Mouse (Mus musculus): ENCODE results near the gene Slc27a4. TPM values are rescaled to one million over a fixed set of nuclear protein-coding genes. Genes with fewer than 3 reads are reported as not detected.

Slc27a4 gene
- 4.1 and 5.5 TPM in 2 replicates for polyA plus RNA-seq (2012; rRNA removed)

DNA sequence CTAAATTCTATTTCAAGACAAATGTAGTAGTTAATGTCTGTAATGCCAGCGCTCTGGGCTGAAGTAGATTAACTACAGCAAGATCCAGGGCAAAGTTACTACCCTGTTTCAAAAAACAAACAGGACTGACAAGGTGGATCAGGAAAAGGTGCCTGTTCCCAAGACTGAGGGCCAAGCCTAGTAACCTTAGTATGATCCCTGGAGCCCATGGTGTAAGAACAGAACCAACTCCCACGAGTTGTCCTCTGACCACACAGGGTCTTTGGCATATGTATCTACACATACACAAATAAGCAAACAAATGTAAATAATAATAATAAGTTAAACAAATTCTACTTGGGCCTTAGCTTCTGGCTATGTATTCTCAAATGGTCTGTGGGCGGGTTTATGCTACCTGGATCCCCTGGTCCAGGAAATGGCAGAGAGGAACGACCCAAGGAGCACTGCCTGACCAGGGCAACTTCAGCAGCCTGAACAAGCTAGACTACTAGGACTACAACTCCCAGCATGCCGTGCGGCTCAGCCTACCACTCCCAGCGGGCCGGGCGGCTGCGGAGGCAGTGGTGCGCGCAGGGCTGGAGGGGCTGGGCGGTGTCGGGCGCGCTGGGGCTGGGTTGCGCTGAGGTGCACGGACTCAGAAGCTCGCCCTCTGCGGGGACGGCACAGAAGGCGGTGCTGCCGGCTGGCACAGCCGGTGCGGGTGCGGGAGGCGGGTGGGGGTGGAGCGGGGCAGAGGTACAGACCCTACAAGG lies at the start of gene Slc27a4:
Gene Slc27a4, plus strand, starts transcription at position 560 of the 752 bp plus-strand sequence.
- no peak within 1 kb of the TSS for H3K27ac ChIP-seq (ENCODE audit: control insufficient read depth, insufficient read depth, low read depth, low read length)
- no peaks in the 10 kb centered on the region for H3K27me3 ChIP-seq (ENCODE audit: control insufficient read depth, insufficient read depth, low read length)
- no peaks in the 10 kb centered on the region for H3K4me1 ChIP-seq (ENCODE audit: control insufficient read depth, insufficient read depth, low read length)
- H3K36me3 ChIP-seq (ENCODE audit: control insufficient read depth, insufficient read depth, low read length) = no peaks in the 10 kb centered on the region
- TF ChIP-seq CTCF (IDR thresholded peaks at IDR 0.05; ENCODE audit: control insufficient read depth, insufficient read depth, insufficient replicate concordance, low read depth, low read length) (no peak), POLR2A (IDR thresholded peaks at IDR 0.05; ENCODE audit: control insufficient read depth, low read depth, low read length) (peak; percentile 56; the same call in 1 of the 2 replicates)
- peak within 1 kb of the TSS; percentile 82 for H3K4me3 ChIP-seq (ENCODE audit: control insufficient read depth, low read depth, low read length)

DNA sequence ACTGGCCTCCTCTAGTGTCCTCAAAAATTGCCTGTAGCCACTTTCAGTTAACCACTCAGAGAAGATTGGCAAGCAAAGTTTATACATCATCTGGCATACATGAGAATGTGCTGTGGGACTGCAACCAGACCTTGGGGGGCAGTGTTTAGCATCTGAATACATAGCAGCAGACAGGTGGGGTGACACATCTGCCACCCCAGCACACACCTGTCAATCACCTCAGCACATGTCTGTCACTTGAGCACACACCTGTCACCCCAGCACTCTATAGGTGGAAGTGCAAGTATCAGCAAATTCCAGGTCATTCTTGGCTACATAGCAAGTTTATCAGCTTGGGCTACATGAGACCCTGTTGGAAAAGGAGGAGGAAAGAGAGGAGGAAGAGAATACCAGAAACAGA lies 46.7 kb upstream of the Slc27a4 start:
- H3K4me1 ChIP-seq (ENCODE audit: control insufficient read depth, insufficient read depth, low read length) = peaks cover 12% of the 10 kb centered on the region
- TF ChIP-seq POLR2A (IDR thresholded peaks at IDR 0.05; ENCODE audit: control insufficient read depth, low read depth, low read length) (no peak), CTCF (IDR thresholded peaks at IDR 0.05; ENCODE audit: control insufficient read depth, insufficient read depth, insufficient replicate concordance, low read depth, low read length) (no peak)
- no peak overlapping the region for H3K27ac ChIP-seq (ENCODE audit: control insufficient read depth, insufficient read depth, low read depth, low read length)
- no peaks in the 10 kb centered on the region for H3K27me3 ChIP-seq (ENCODE audit: control insufficient read depth, insufficient read depth, low read length)
- no peak overlapping the region for H3K4me3 ChIP-seq (ENCODE audit: control insufficient read depth, low read depth, low read length)
- H3K36me3 ChIP-seq (ENCODE audit: control insufficient read depth, insufficient read depth, low read length) = no peaks in the 10 kb centered on the region

- TF ChIP-seq POLR2A (IDR thresholded peaks at IDR 0.05; ENCODE audit: control insufficient read depth, low read depth, low read length) (no peak), CTCF (IDR thresholded peaks at IDR 0.05; ENCODE audit: control insufficient read depth, insufficient read depth, insufficient replicate concordance, low read depth, low read length) (peak; percentile 94; the same call in 1 of the 2 replicates)
- Histone ChIP-seq H3K27me3 (ENCODE audit: control insufficient read depth, insufficient read depth, low read length) (no peaks in the 10 kb centered on the region), H3K4me3 (ENCODE audit: control insufficient read depth, low read depth, low read length) (no peak overlapping the region), H3K27ac (ENCODE audit: control insufficient read depth, insufficient read depth, low read depth, low read length) (no peak overlapping the region), H3K36me3 (ENCODE audit: control insufficient read depth, insufficient read depth, low read length) (no peaks in the 10 kb centered on the region), H3K4me1 (ENCODE audit: control insufficient read depth, insufficient read depth, low read length) (no peaks in the 10 kb centered on the region)
Observed at GRCm38 (mm10) chr2:29764831-29765230, 37.6 kb upstream of the Slc27a4 start.

- Histone ChIP-seq H3K4me3 (ENCODE audit: control insufficient read depth, low read depth, low read length) (no peak overlapping the region), H3K27ac (ENCODE audit: control insufficient read depth, insufficient read depth, low read depth, low read length) (no peak overlapping the region), H3K27me3 (ENCODE audit: control insufficient read depth, insufficient read depth, low read length) (no peaks in the 10 kb centered on the region), H3K4me1 (ENCODE audit: control insufficient read depth, insufficient read depth, low read length) (no peaks in the 10 kb centered on the region), H3K36me3 (ENCODE audit: control insufficient read depth, insufficient read depth, low read length) (no peaks in the 10 kb centered on the region)
- TF ChIP-seq POLR2A (IDR thresholded peaks at IDR 0.05; ENCODE audit: control insufficient read depth, low read depth, low read length) (no peak), CTCF (IDR thresholded peaks at IDR 0.05; ENCODE audit: control insufficient read depth, insufficient read depth, insufficient replicate concordance, low read depth, low read length) (no peak)
Observed at GRCm38 (mm10) chr2:29767976-29768709, 34.3 kb upstream of the Slc27a4 start.

DNA sequence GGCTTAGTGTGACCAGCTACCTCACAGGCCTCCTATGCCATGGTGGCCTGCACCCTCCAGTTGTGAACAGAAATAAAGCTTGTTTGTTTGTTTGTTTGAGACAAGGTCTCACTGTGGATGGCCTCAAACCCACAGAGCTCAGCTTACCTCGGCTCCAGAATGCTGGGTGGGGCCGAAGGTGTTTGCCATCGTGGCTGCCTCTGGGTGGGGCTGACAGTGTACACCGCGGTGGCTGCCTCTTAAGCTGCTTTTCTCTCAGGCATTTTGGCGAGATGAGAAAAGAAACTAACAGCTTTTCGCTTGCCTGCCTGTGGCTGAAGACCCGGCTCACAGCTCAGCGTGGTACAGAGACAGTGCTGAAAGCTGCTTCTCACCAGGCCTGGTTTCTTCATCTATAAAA lies 33.5 kb upstream of the Slc27a4 start:
- no peak overlapping the region for H3K4me3 ChIP-seq (ENCODE audit: control insufficient read depth, low read depth, low read length)
- H3K27me3 ChIP-seq (ENCODE audit: control insufficient read depth, insufficient read depth, low read length) = no peaks in the 10 kb centered on the region
- TF ChIP-seq POLR2A (IDR thresholded peaks at IDR 0.05; ENCODE audit: control insufficient read depth, low read depth, low read length) = no peak
- TF ChIP-seq CTCF (IDR thresholded peaks at IDR 0.05; ENCODE audit: control insufficient read depth, insufficient read depth, insufficient replicate concordance, low read depth, low read length) = no peak
- no peaks in the 10 kb centered on the region for H3K36me3 ChIP-seq (ENCODE audit: control insufficient read depth, insufficient read depth, low read length)
- no peaks in the 10 kb centered on the region for H3K4me1 ChIP-seq (ENCODE audit: control insufficient read depth, insufficient read depth, low read length)
- no peak overlapping the region for H3K27ac ChIP-seq (ENCODE audit: control insufficient read depth, insufficient read depth, low read depth, low read length)

GRCm38 (mm10) chr2:29770162-29770561 lies 32.3 kb upstream of the Slc27a4 start:
- Histone ChIP-seq H3K36me3 (ENCODE audit: control insufficient read depth, insufficient read depth, low read length) (no peaks in the 10 kb centered on the region), H3K27ac (ENCODE audit: control insufficient read depth, insufficient read depth, low read depth, low read length) (no peak overlapping the region), H3K4me1 (ENCODE audit: control insufficient read depth, insufficient read depth, low read length) (no peaks in the 10 kb centered on the region), H3K27me3 (ENCODE audit: control insufficient read depth, insufficient read depth, low read length) (no peaks in the 10 kb centered on the region), H3K4me3 (ENCODE audit: control insufficient read depth, low read depth, low read length) (no peak overlapping the region)
- TF ChIP-seq POLR2A (IDR thresholded peaks at IDR 0.05; ENCODE audit: control insufficient read depth, low read depth, low read length) (no peak), CTCF (IDR thresholded peaks at IDR 0.05; ENCODE audit: control insufficient read depth, insufficient read depth, insufficient replicate concordance, low read depth, low read length) (no peak)
